In the genomic region with DNA sequence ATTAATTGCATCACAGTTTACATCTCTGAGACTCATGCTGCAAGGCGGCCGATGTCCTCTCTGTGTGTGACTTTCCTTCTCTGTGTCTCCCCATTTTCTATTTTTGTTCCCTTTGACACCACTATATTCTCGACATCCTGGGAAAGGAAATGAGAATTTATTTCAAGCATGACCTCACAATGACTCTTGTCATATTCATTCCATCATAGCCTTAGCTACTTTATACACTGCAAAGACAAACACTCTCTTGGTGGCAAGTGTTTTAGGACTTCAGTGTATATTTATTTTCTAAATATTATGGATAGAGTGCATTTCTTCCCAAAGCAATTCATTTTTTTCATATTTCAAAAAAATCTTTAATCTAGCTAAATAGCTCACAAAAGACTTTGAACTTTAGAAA, we compare ENCODE assay signal across 21 mouse cellular contexts.
DNase-seq lines count a peak whose midpoint lies in the region; ATAC-seq and TF ChIP-seq lines count a peak whose summit lies in the region.
"Had no signal": no experiment of that assay in that cellular context is flagged by ENCODE, and none has a peak within 500 bp of the region (broad histone marks: within the 10 kb centered on the region; RNA-seq: fewer than 3 reads in every experiment).

No protein-coding gene starts in this region.

- no peaks in the 10 kb centered on the region for H3K4me1 ChIP-seq in lung, embryonic 15.5 days
- H3K4me1 ChIP-seq in lung, postnatal 0 days (ENCODE audit: insufficient read depth, low read depth, low read length): no peaks in the 10 kb centered on the region
- H3K4me1 ChIP-seq: embryonic facial prominence, embryonic 13.5 days; embryonic facial prominence, embryonic 15.5 days; forebrain, embryonic 10.5 days; forebrain, embryonic 12.5 days had no signal

- ATAC-seq in lung, embryonic 15.5 days (ENCODE audit: borderline replicate concordance, extremely low read depth, low FRiP score, low TSS enrichment): peak; percentile 57; the same call in 1 of the 2 replicates
- peak; percentile 48 for ATAC-seq in lung, postnatal 0 days
- ATAC-seq: forebrain, embryonic 14.5 days; forebrain, embryonic 16.5 days had no signal

- no peaks in the 10 kb centered on the region for H3K9me3 ChIP-seq in lung, embryonic 15.5 days
- H3K9me3 ChIP-seq in lung, postnatal 0 days (ENCODE audit: low read length): no peaks in the 10 kb centered on the region
- H3K9me3 ChIP-seq: embryonic facial prominence, embryonic 13.5 days; embryonic facial prominence, embryonic 15.5 days; forebrain, embryonic 10.5 days; forebrain, embryonic 12.5 days had no signal

- H3K36me3 ChIP-seq in lung, embryonic 15.5 days: no peaks in the 10 kb centered on the region
- no peaks in the 10 kb centered on the region for H3K36me3 ChIP-seq in lung, postnatal 0 days (ENCODE audit: insufficient read depth, low read length)
- H3K36me3 ChIP-seq: embryonic facial prominence, embryonic 13.5 days; embryonic facial prominence, embryonic 15.5 days; forebrain, embryonic 10.5 days; forebrain, embryonic 12.5 days had no signal

- peak; percentile 17; the same call in 1 of the 2 replicates for TF ChIP-seq EP300 in lung, postnatal 0 days (IDR thresholded peaks at IDR 0.05)

- WGBS in lung, embryonic 15.5 days: 24% methylated on average over 3 of the region's 3 CpGs
- 42% methylated on average over 3 of the region's 3 CpGs for WGBS in lung, postnatal 0 days

- DNase-seq in lung, postnatal 4 days: no peak
- DNase-seq in lung, postnatal 0 days (ENCODE audit: low spot score): no peak
- DNase-seq in lung, postnatal 14 days: no peak
- DNase-seq: adrenal gland, adult 2 months; adrenal gland, postnatal 10 days; adrenal gland, postnatal 25 days; cerebellum, adult 11 months; cerebellum, adult 18-20 months; cerebellum, adult 8-10 months; cerebellum, adult 9-11 months; cerebellum, postnatal 14 days; cerebellum, postnatal 36 days; embryo, embryonic 11 days had no signal

- H3K9ac ChIP-seq in lung, embryonic 15.5 days: no peak overlapping the region
- H3K9ac ChIP-seq in lung, postnatal 0 days (replicated peaks; ENCODE audit: low read depth): no peak overlapping the region
- H3K9ac ChIP-seq: embryonic facial prominence, embryonic 13.5 days; embryonic facial prominence, embryonic 15.5 days; forebrain, embryonic 12.5 days had no signal

- no peak overlapping the region for H3K4me2 ChIP-seq in lung, embryonic 15.5 days
- no peak overlapping the region for H3K4me2 ChIP-seq in lung, postnatal 0 days (replicated peaks; ENCODE audit: low read depth, low read length)
- H3K4me2 ChIP-seq: embryonic facial prominence, embryonic 13.5 days; embryonic facial prominence, embryonic 15.5 days; forebrain, embryonic 12.5 days had no signal

- no peak for TF ChIP-seq CTCF in lung, postnatal 0 days (IDR thresholded peaks at IDR 0.05)

- no peak overlapping the region for H3K4me3 ChIP-seq in lung, embryonic 15.5 days
- no peak overlapping the region for H3K4me3 ChIP-seq in lung, postnatal 0 days (ENCODE audit: low read depth, low read length)
- H3K4me3 ChIP-seq: embryonic facial prominence, embryonic 13.5 days; embryonic facial prominence, embryonic 15.5 days; erythroblast, embryonic 14.5 days; forebrain, embryonic 10.5 days; forebrain, embryonic 12.5 days had no signal

- H3K27ac ChIP-seq in lung, embryonic 15.5 days: no peak overlapping the region
- H3K27ac ChIP-seq in lung, postnatal 0 days (ENCODE audit: low read length): no peak overlapping the region
- H3K27ac ChIP-seq: embryonic facial prominence, embryonic 13.5 days; embryonic facial prominence, embryonic 15.5 days; forebrain, embryonic 10.5 days; forebrain, embryonic 12.5 days had no signal

- no peaks in the 10 kb centered on the region for H3K27me3 ChIP-seq in lung, embryonic 15.5 days
- no peaks in the 10 kb centered on the region for H3K27me3 ChIP-seq in lung, postnatal 0 days (replicated peaks; ENCODE audit: insufficient read depth, low read length)
- H3K27me3 ChIP-seq: embryonic facial prominence, embryonic 13.5 days; embryonic facial prominence, embryonic 15.5 days; forebrain, embryonic 12.5 days had no signal
